Mouse (Mus musculus): ENCODE results near the gene Pmvk. TPM values are rescaled to one million over a fixed set of nuclear protein-coding genes. Genes with fewer than 3 reads are reported as not detected.

The Pmvk gene
- total and polyA plus RNA-seq, 3 experiments = 53.6 to 75.7 TPM; not detected in 1

DNA sequence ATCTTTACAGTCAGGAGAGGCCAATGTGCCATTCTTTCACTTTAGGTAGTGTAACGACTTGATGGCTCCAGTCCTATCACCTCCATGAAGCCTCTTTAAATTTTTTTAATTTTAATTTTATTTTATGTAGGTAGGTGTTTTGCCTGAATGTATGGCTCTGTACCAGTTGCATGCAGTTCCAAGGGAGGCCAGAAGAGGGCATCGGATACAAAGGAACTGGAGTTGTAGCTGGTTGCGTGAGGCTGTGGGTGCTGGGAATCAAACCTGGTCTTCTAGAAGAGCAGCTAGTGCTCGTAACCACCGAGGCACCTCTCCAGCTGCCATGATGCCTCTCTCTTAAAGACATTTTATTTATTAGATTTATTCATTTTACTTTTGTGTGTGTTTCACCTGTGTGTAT is 62.0 kb downstream of the Pmvk start:
- TF ChIP-seq TBP (IDR thresholded peaks at IDR 0.05; ENCODE audit: low read depth, low read length) = 0 out of 2 replicates have a peak, but pooled peaks have one; percentile 25
- TF ChIP-seq SMC3 (IDR thresholded peaks at IDR 0.05; ENCODE audit: low read depth, low read length) = peak; percentile 58
- TF ChIP-seq CTCF (IDR thresholded peaks at IDR 0.05 in 2 of 3, conservative IDR thresholded peaks at IDR 0.05 in 1 of 3; ENCODE audit: control insufficient read depth in 1 of 3, insufficient read depth in 1 of 3, low read depth in 2 of 3, low read length in 3 of 3, poor library complexity in 1 of 3, severe bottlenecking in 1 of 3) = peak; percentile 61 to 66 (median 65)
- no peak for TF ChIP-seq MYB (IDR thresholded peaks at IDR 0.05; ENCODE audit: low read depth, low read length)
- TF ChIP-seq ZC3H11A (IDR thresholded peaks at IDR 0.05; ENCODE audit: low read depth, low read length) = peak; percentile 51; the same call in 1 of the 2 replicates
- no peak for TF ChIP-seq USF1 (IDR thresholded peaks at IDR 0.05; ENCODE audit: low read depth, low read length)
- TF ChIP-seq RAD21 (IDR thresholded peaks at IDR 0.05; ENCODE audit: low read depth, low read length) = peak; percentile 69
- H3K27ac ChIP-seq (ENCODE audit: control insufficient read depth, low read depth, low read length) = no peak overlapping the region
- no peak overlapping the region for H3K9ac ChIP-seq (ENCODE audit: control insufficient read depth, low read depth, low read length, poor library complexity, severe bottlenecking)

More for the DNA sequence above, 62.0 kb downstream of the Pmvk start:
- Histone ChIP-seq H3K79me2 (ENCODE audit: control insufficient read depth, insufficient read depth, low read length, poor library complexity) (no peaks in the 10 kb centered on the region), H3K36me3 (ENCODE audit: control insufficient read depth in 1 of 2, insufficient read depth in 2 of 2, low read length in 2 of 2) (peaks cover 0 to 6% of the 10 kb centered on the region in 2 experiments; a peak in 1 of 4 replicates), H3K4me1 (ENCODE audit: control insufficient read depth in 1 of 2, insufficient read depth in 2 of 2, low read length in 2 of 2) (peaks cover 2 to 27% of the 10 kb centered on the region in 2 experiments; a peak in 3 of 4 replicates), H3K4me3 (ENCODE audit: control insufficient read depth in 1 of 2, insufficient read depth in 1 of 2, low read depth in 2 of 2, low read length in 2 of 2) (no peak overlapping the region), H3K27me3 (ENCODE audit: control insufficient read depth in 1 of 2, insufficient read depth in 2 of 2, low read length in 2 of 2) (0 out of 4 replicates have a peak, but pooled peaks cover 2 to 3% of the 10 kb centered on the region in 2 experiments), H3K9me3 (replicated peaks; ENCODE audit: insufficient read depth, low read length) (no peaks in the 10 kb centered on the region)
- DNase-seq (ENCODE audit: low read depth, low spot score) = peak; percentile 67

Other genes with a start within 250 kb of the Pmvk start
- 1.8 and 3.4 TPM in 2 replicates for gene Thbs3, start 239.4 kb upstream of the Pmvk start, total RNA-seq (2012; rRNA removed)
- gene Thbs3, start 239.4 kb upstream of the Pmvk start, polyA plus RNA-seq (2012; ENCODE audit: insufficient read depth in 1 of 2, insufficient read length in 2 of 2, low read depth in 1 of 2, low replicate concordance in 2 of 2, missing spikeins in 1 of 2) = 1 to 10 TPM in 1 of 2 experiments, not detected in 1; 4.9 TPM
- 312 and 314 TPM in 2 replicates for gene Mtx1, start 227.5 kb upstream of the Pmvk start, total RNA-seq (2012; rRNA removed)
- gene Mtx1, start 227.5 kb upstream of the Pmvk start, polyA plus RNA-seq (2012; ENCODE audit: insufficient read depth in 1 of 2, insufficient read length in 2 of 2, low read depth in 1 of 2, low replicate concordance in 2 of 2, missing spikeins in 1 of 2) = 100 to 1,000 TPM in 1 of 2 experiments, not detected in 1; 369 TPM
- gene Muc1, start 225.5 kb upstream of the Pmvk start, total RNA-seq (2012; rRNA removed) = 0.04 and 0.13 TPM in 2 replicates
- gene Muc1, start 225.5 kb upstream of the Pmvk start, polyA plus RNA-seq (2012; ENCODE audit: insufficient read depth in 1 of 2, insufficient read length in 2 of 2, low read depth in 1 of 2, low replicate concordance in 2 of 2, missing spikeins in 1 of 2) = 1 to 10 TPM in 1 of 2 experiments, not detected in 1; 1.1 TPM
- 171 and 180 TPM in 2 replicates for gene Krtcap2, start 208.6 kb upstream of the Pmvk start, total RNA-seq (2012; rRNA removed)
- gene Krtcap2, start 208.6 kb upstream of the Pmvk start, polyA plus RNA-seq (2012; ENCODE audit: insufficient read depth in 1 of 2, insufficient read length in 2 of 2, low read depth in 1 of 2, low replicate concordance in 2 of 2, missing spikeins in 1 of 2) = 100 to 1,000 TPM in 1 of 2 experiments, not detected in 1; 497 TPM
- gene Trim46, start 208.2 kb upstream of the Pmvk start, total RNA-seq (2012; rRNA removed) = 2.4 and 3.3 TPM in 2 replicates
- 1 to 10 TPM in 1 of 2 experiments, not detected in 1; 7.7 TPM for gene Trim46, start 208.2 kb upstream of the Pmvk start, polyA plus RNA-seq (2012; ENCODE audit: insufficient read depth in 1 of 2, insufficient read length in 2 of 2, low read depth in 1 of 2, low replicate concordance in 2 of 2, missing spikeins in 1 of 2)
- 246 and 271 TPM in 2 replicates for gene Dpm3, start 195.2 kb upstream of the Pmvk start, total RNA-seq (2012; rRNA removed)
- 100 to 1,000 TPM in 1 of 2 experiments, not detected in 1; 237 TPM for gene Dpm3, start 195.2 kb upstream of the Pmvk start, polyA plus RNA-seq (2012; ENCODE audit: insufficient read depth in 1 of 2, insufficient read length in 2 of 2, low read depth in 1 of 2, low replicate concordance in 2 of 2, missing spikeins in 1 of 2)
- 17.2 and 22.5 TPM in 2 replicates for gene Slc50a1, start 184.0 kb upstream of the Pmvk start, total RNA-seq (2012; rRNA removed)
- 10 to 100 TPM in 1 of 2 experiments, not detected in 1; 45.9 TPM for gene Slc50a1, start 184.0 kb upstream of the Pmvk start, polyA plus RNA-seq (2012; ENCODE audit: insufficient read depth in 1 of 2, insufficient read length in 2 of 2, low read depth in 1 of 2, low replicate concordance in 2 of 2, missing spikeins in 1 of 2)
- not detected in 2 replicates for gene Efna1, start 173.4 kb upstream of the Pmvk start, total RNA-seq (2012; rRNA removed)
- gene Efna1, start 173.4 kb upstream of the Pmvk start, polyA plus RNA-seq (2012; ENCODE audit: insufficient read depth in 1 of 2, insufficient read length in 2 of 2, low read depth in 1 of 2, low replicate concordance in 2 of 2, missing spikeins in 1 of 2) = not detected
- gene Efna3, start 131.6 kb upstream of the Pmvk start, total RNA-seq (2012; rRNA removed) = 0.54 and 0.78 TPM in 2 replicates
- gene Efna3, start 131.6 kb upstream of the Pmvk start, polyA plus RNA-seq (2012; ENCODE audit: insufficient read depth in 1 of 2, insufficient read length in 2 of 2, low read depth in 1 of 2, low replicate concordance in 2 of 2, missing spikeins in 1 of 2) = 1 to 10 TPM in 1 of 2 experiments, not detected in 1; 1.2 TPM
- 1.4 and 1.9 TPM in 2 replicates for gene Efna4, start 116.5 kb upstream of the Pmvk start, total RNA-seq (2012; rRNA removed)
- 1 to 10 TPM in 1 of 2 experiments, not detected in 1; 4.5 TPM for gene Efna4, start 116.5 kb upstream of the Pmvk start, polyA plus RNA-seq (2012; ENCODE audit: insufficient read depth in 1 of 2, insufficient read length in 2 of 2, low read depth in 1 of 2, low replicate concordance in 2 of 2, missing spikeins in 1 of 2)
- gene Adam15, start 104.5 kb upstream of the Pmvk start, total RNA-seq (2012; rRNA removed) = 15.3 and 16.9 TPM in 2 replicates
- gene Adam15, start 104.5 kb upstream of the Pmvk start, polyA plus RNA-seq (2012; ENCODE audit: insufficient read depth in 1 of 2, insufficient read length in 2 of 2, low read depth in 1 of 2, low replicate concordance in 2 of 2, missing spikeins in 1 of 2) = 10 to 100 TPM in 1 of 2 experiments, not detected in 1; 43.2 TPM
- gene Dcst2, start 92.6 kb upstream of the Pmvk start, total RNA-seq (2012; rRNA removed) = not detected in 2 replicates
- under 1 TPM in 1 of 2 experiments, not detected in 1; 0.06 TPM for gene Dcst2, start 92.6 kb upstream of the Pmvk start, polyA plus RNA-seq (2012; ENCODE audit: insufficient read depth in 1 of 2, insufficient read length in 2 of 2, low read depth in 1 of 2, low replicate concordance in 2 of 2, missing spikeins in 1 of 2)
- gene Dcst1, start 89.3 kb upstream of the Pmvk start, total RNA-seq (2012; rRNA removed) = 0.08 TPM in 1 of 2 replicates, not detected in the other
- under 1 TPM in 1 of 2 experiments, not detected in 1; 0.29 TPM for gene Dcst1, start 89.3 kb upstream of the Pmvk start, polyA plus RNA-seq (2012; ENCODE audit: insufficient read depth in 1 of 2, insufficient read length in 2 of 2, low read depth in 1 of 2, low replicate concordance in 2 of 2, missing spikeins in 1 of 2)
- 8.1 and 8.5 TPM in 2 replicates for gene Zbtb7b, start 59.8 kb upstream of the Pmvk start, total RNA-seq (2012; rRNA removed)
- gene Zbtb7b, start 59.8 kb upstream of the Pmvk start, polyA plus RNA-seq (2012; ENCODE audit: insufficient read depth in 1 of 2, insufficient read length in 2 of 2, low read depth in 1 of 2, low replicate concordance in 2 of 2, missing spikeins in 1 of 2) = 10 to 100 TPM in 1 of 2 experiments, not detected in 1; 20.1 TPM
- gene Lenep, start 51.7 kb upstream of the Pmvk start, total RNA-seq (2012; rRNA removed) = not detected in 2 replicates
- not detected for gene Lenep, start 51.7 kb upstream of the Pmvk start, polyA plus RNA-seq (2012; ENCODE audit: insufficient read depth in 1 of 2, insufficient read length in 2 of 2, low read depth in 1 of 2, low replicate concordance in 2 of 2, missing spikeins in 1 of 2)
- gene Flad1, start 42.7 kb upstream of the Pmvk start, total RNA-seq (2012; rRNA removed) = 38.0 and 42.9 TPM in 2 replicates
- 10 to 100 TPM in 1 of 2 experiments, not detected in 1; 54.2 TPM for gene Flad1, start 42.7 kb upstream of the Pmvk start, polyA plus RNA-seq (2012; ENCODE audit: insufficient read depth in 1 of 2, insufficient read length in 2 of 2, low read depth in 1 of 2, low replicate concordance in 2 of 2, missing spikeins in 1 of 2)
- gene Cks1b, start 36.2 kb upstream of the Pmvk start, total RNA-seq (2012; rRNA removed) = 271 and 292 TPM in 2 replicates
- 100 to 1,000 TPM; 177 to 438 TPM for gene Cks1b, start 36.2 kb upstream of the Pmvk start, polyA plus RNA-seq (2012; ENCODE audit: insufficient read depth in 1 of 2, insufficient read length in 2 of 2, low read depth in 1 of 2, low replicate concordance in 2 of 2, missing spikeins in 1 of 2)
- gene Shc1, start 36.1 kb upstream of the Pmvk start, total RNA-seq (2012; rRNA removed) = 41.9 and 49.2 TPM in 2 replicates
- gene Shc1, start 36.1 kb upstream of the Pmvk start, polyA plus RNA-seq (2012; ENCODE audit: insufficient read depth in 1 of 2, insufficient read length in 2 of 2, low read depth in 1 of 2, low replicate concordance in 2 of 2, missing spikeins in 1 of 2) = 10 to 100 TPM in 1 of 2 experiments, not detected in 1; 79.8 TPM
- gene Pygo2, start 24.3 kb upstream of the Pmvk start, total RNA-seq (2012; rRNA removed) = 50.8 and 61.1 TPM in 2 replicates
- 10 to 100 TPM in 1 of 2 experiments, not detected in 1; 50.3 TPM for gene Pygo2, start 24.3 kb upstream of the Pmvk start, polyA plus RNA-seq (2012; ENCODE audit: insufficient read depth in 1 of 2, insufficient read length in 2 of 2, low read depth in 1 of 2, low replicate concordance in 2 of 2, missing spikeins in 1 of 2)
- gene Pbxip1, start 17.8 kb upstream of the Pmvk start, total RNA-seq (2012; rRNA removed) = 4.8 and 7.6 TPM in 2 replicates
- gene Pbxip1, start 17.8 kb upstream of the Pmvk start, polyA plus RNA-seq (2012; ENCODE audit: insufficient read depth in 1 of 2, insufficient read length in 2 of 2, low read depth in 1 of 2, low replicate concordance in 2 of 2, missing spikeins in 1 of 2) = 10 to 100 TPM in 1 of 2 experiments, not detected in 1; 10.7 TPM
- not detected in 2 replicates for gene Kcnn3, start 65.6 kb downstream of the Pmvk start, total RNA-seq (2012; rRNA removed)
- under 1 TPM in 1 of 2 experiments, not detected in 1; 0.04 TPM for gene Kcnn3, start 65.6 kb downstream of the Pmvk start, polyA plus RNA-seq (2012; ENCODE audit: insufficient read depth in 1 of 2, insufficient read length in 2 of 2, low read depth in 1 of 2, low replicate concordance in 2 of 2, missing spikeins in 1 of 2)

Measured in MEL (cell line).